Mouse (Mus musculus) cerebellum, adult 2 months (tissue): ENCODE measurements around the gene Pax4. TPM values are rescaled to one million over a fixed set of nuclear protein-coding genes. Genes with fewer than 3 reads are reported as not detected.

ENCODE experiments used
- DNase-seq, 2 experiments: peaks; one replicate each; pipeline ENCODE4 v3.0.0; 2021
- H3K27ac ChIP-seq: fragments of 200-500 bp; 2 replicates; pipeline ENCODE4 v1.5.1; 2012; ENCODE audit warnings: low read length, control low read depth, inconsistent platforms; ENCODE audit not compliant: insufficient read depth
- H3K27me3 ChIP-seq: fragments of 200-500 bp; 2 replicates; pipeline ENCODE4 v1.6.1; 2012; ENCODE audit warnings: inconsistent platforms, mild to moderate bottlenecking, low read length, moderate library complexity; ENCODE audit not compliant: control insufficient read depth, insufficient read depth
- H3K4me1 ChIP-seq: fragments of 200-500 bp; 2 replicates; pipeline ENCODE4 v1.6.1; 2011; ENCODE audit warnings: low read length; ENCODE audit not compliant: control insufficient read depth, insufficient read depth
- H3K4me3 ChIP-seq: fragments of 200-500 bp; replicated peaks from 2 replicates; pipeline ENCODE3; 2011; ENCODE audit warnings: mild to moderate bottlenecking, low read depth, low read length, control low read depth; ENCODE audit not compliant: insufficient read depth
- CTCF ChIP-seq: fragments of 200-500 bp; IDR thresholded peaks from 2 replicates; pipeline ENCODE4 v1.5.1; 2011; ENCODE audit warnings: low read depth, mild to moderate bottlenecking, control low read depth, low read length, moderate library complexity, borderline replicate concordance; ENCODE audit not compliant: insufficient read depth
- POLR2A ChIP-seq: fragments of 200-500 bp; IDR thresholded peaks from 2 replicates; pipeline ENCODE4 v1.6.1; 2011; ENCODE audit warnings: low read length, control low read depth, borderline replicate concordance; ENCODE audit not compliant: insufficient read depth
- WGBS: fragments of 180-500 bp; shearing (Covaris S2); methylation state at CpG from one replicate; pipeline ENCODE4 v1.1.7; 2018; 5-methylcytosine and 5-hydroxymethylcytosine counted together
- polyA plus RNA-seq: library from polyadenylated mRNA; depleted of rRNA; stranded (reverse); fragments of >200 nt; gene quantifications from 2 replicates; pipeline ENCODE4 v1.2.3, GENCODE M21; 2012

Pax4 gene
- polyA plus RNA-seq, 1 experiment = not detected

DNA sequence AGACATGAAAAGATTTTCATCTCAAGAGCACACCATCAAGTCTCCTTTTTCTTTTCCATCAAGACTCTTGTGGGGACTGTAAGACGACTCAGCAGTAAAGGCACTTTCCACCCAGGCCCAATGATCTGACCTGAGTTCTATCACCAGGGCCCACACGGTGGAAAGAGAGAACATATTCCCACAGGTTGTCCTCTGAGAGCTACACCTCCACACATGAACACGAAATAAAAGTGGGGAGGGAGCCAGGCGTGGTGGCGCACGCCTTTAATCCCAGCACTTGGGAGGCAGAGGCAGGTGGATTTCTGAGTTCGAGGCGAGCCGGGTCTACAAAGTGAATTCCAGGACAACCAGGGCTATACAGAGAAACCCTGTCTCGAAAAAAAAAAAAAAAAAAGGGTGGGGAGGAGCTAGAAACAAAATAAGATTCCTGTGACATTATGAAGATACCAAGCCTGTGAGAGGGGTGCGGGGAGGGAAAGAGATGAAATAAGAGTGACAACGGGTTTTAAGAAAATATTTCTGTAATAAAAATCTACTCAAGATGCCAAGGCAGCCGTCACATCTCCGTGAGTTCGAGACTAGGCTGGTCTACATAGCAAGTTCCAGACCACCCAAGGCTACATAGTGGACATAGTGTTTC is 26.4 kb downstream of the Pax4 start:
- TF ChIP-seq POLR2A (no peak), CTCF (no peak)
- Histone ChIP-seq H3K27ac (no peak overlapping the region; the same call in 1 of the 2 replicates), H3K27me3 (no peaks in the 10 kb centered on the region), H3K4me3 (peak overlapping the region; percentile 57), H3K4me1 (peaks cover 34% of the 10 kb centered on the region)
- peak; percentile 24 to 25 for DNase-seq
- WGBS = 67% methylated on average over 15 of the region's 15 CpGs

DNA sequence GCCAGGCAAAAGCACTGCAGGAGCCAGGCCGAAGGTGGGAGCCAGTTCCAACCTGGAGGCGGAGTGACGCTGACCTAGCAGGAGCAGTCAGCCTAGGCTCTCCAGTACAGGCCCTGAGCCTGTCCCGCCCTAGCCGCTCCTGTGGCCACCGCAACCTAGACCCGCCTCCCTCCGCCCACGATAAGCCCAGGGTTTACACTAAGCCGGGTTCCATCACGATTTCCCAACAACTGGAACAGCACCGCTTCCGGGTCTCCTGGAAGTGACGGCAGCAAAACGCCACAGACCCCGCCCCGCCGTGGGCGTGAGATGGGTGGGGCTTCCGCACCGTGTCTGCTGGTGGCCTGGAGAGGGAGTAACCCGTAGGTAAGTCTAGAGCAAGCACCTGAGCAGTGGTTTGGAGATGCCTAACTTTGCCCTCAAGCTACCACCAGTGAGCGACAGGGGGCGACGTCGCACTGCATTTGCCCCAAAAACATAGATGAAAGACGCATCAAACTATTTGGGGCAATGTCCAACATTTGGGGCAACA is 27.6 kb downstream of the Pax4 start:
- peaks cover 30% of the 10 kb centered on the region for H3K4me1 ChIP-seq
- TF ChIP-seq CTCF (peak; percentile 74), POLR2A (peak; percentile 67; the same call in 1 of the 2 replicates)
- no peaks in the 10 kb centered on the region for H3K27me3 ChIP-seq
- DNase-seq = peak; percentile 93
- H3K4me3 ChIP-seq = peak overlapping the region; percentile 78
- WGBS = 1% methylated on average over 27 of the region's 27 CpGs
- peak overlapping the region; percentile 36 for H3K27ac ChIP-seq

- no peak overlapping the region for H3K27ac ChIP-seq
- no peaks in the 10 kb centered on the region for H3K27me3 ChIP-seq
- peak overlapping the region; percentile 78 for H3K4me3 ChIP-seq
- TF ChIP-seq CTCF (no peak), POLR2A (no peak)
- H3K4me1 ChIP-seq = peaks cover 27% of the 10 kb centered on the region
- DNase-seq = peak in 1 of 2 experiments; percentile 21
- WGBS = 15% methylated on average over 13 of the region's 13 CpGs
Measured at GRCm38 (mm10) chr6:28420865-28421264, 28.3 kb downstream of the Pax4 start.

- H3K27ac ChIP-seq = no peak overlapping the region
- 71% methylated on average over 17 of the region's 17 CpGs for WGBS
- peak overlapping the region; percentile 78 for H3K4me3 ChIP-seq
- TF ChIP-seq POLR2A (no peak), CTCF (no peak)
- peak in 1 of 2 experiments; percentile 27 for DNase-seq
- H3K4me1 ChIP-seq = peaks cover 23% of the 10 kb centered on the region
- H3K27me3 ChIP-seq = no peaks in the 10 kb centered on the region
Measured at GRCm38 (mm10) chr6:28420361-28420760, 28.8 kb downstream of the Pax4 start.

DNA sequence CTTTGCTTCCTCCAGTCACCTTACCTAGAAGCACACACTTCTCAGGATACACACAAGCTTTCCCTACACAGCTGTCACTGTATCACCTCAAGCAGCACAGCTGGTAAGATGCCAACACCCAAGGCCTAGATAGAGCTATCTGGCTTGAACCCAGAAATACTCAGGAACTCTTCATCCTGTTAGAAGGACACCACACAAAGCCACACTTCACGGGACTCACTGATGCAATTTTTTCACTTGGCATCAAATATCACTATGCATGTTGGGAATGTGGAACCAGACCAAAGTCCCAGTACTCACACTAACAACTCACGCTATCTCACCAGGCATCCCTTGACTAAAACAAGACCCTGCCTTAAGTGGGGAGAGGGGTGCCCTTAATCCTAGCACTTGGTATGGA is 29.5 kb downstream of the Pax4 start:
- WGBS = 7% methylated on average over 2 of the region's 2 CpGs
- H3K4me1 ChIP-seq = peaks cover 19% of the 10 kb centered on the region
- TF ChIP-seq CTCF = no peak
- TF ChIP-seq POLR2A = no peak
- no peak overlapping the region for H3K27ac ChIP-seq
- H3K4me3 ChIP-seq = peak overlapping the region; percentile 13
- peak; percentile 17 to 28 for DNase-seq
- no peaks in the 10 kb centered on the region for H3K27me3 ChIP-seq

DNA sequence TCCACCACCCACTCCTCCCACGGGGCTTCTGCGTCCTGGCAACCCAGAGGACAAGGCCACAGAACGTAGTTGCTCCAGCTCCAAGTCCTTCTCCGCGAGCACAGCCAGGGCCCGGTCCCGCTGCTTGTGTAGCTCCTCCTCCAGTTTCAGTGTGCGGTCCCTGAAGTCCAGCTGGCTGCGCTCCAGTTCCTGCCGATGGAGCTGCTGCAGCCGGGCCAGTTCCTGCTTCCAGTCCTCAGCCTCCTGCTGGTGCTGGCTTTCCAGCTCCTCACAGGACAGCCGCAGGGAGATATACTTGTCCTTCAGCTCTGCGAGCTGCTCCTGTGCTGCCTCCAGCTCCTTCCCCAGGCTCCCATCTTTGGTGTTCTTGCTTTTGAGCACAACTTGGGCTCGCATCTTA is 30.7 kb downstream of the Pax4 start:
- DNase-seq = peak; percentile 88 to 93
- Histone ChIP-seq H3K4me3 (peak overlapping the region; percentile 13), H3K27ac (peak overlapping the region; percentile 60), H3K4me1 (peaks cover 18% of the 10 kb centered on the region), H3K27me3 (no peaks in the 10 kb centered on the region)
- whole genome bisulfite sequencing = 3% methylated on average over 14 of the region's 14 CpGs
- TF ChIP-seq POLR2A = no peak
- no peak for TF ChIP-seq CTCF

GRCm38 (mm10) chr6:28416981-28417380 is 32.2 kb downstream of the Pax4 start:
- H3K27ac ChIP-seq = no peak overlapping the region
- 47% methylated on average over 4 of the region's 4 CpGs for WGBS
- TF ChIP-seq CTCF (no peak), POLR2A (no peak)
- H3K27me3 ChIP-seq = no peaks in the 10 kb centered on the region
- no peak for DNase-seq
- H3K4me3 ChIP-seq = no peak overlapping the region
- H3K4me1 ChIP-seq = peaks cover 18% of the 10 kb centered on the region

- H3K4me3 ChIP-seq = no peak overlapping the region
- no peaks in the 10 kb centered on the region for H3K27me3 ChIP-seq
- WGBS = 74% methylated on average over 2 of the region's 2 CpGs
- DNase-seq = no peak
- no peaks in the 10 kb centered on the region for H3K4me1 ChIP-seq
- no peak overlapping the region for H3K27ac ChIP-seq
- no peak for TF ChIP-seq POLR2A
- TF ChIP-seq CTCF = no peak
Measured at GRCm38 (mm10) chr6:28411236-28411635, 37.9 kb downstream of the Pax4 start.
